Mouse (Mus musculus): ENCODE measurements around the gene Capza1. TPM values are rescaled to one million over a fixed set of nuclear protein-coding genes. Genes with fewer than 3 reads are reported as not detected.
A peak's percentile ranks its signal among the peaks of the same experiment; 100 is the strongest.

The Capza1 gene
- polyA plus RNA-seq, 1 experiment from 2014 or later, result 73.3 TPM

GRCm38 (mm10) chr3:104793871-104794828, 70.2 kb downstream of the Capza1 start:
- Histone ChIP-seq H3K36me3 (ENCODE audit: control insufficient read depth, insufficient read depth) (no peaks in the 10 kb centered on the region), H3K4me3 (ENCODE audit: low read depth, low read length) (no peak overlapping the region), H3K4me2 (ENCODE audit: low read depth, low read length) (no peak overlapping the region), H3K27ac (ENCODE audit: low read length) (peak overlapping the region; percentile 18; the same call in 1 of the 2 replicates), H3K9me3 (replicated peaks; ENCODE audit: control insufficient read depth, low read length) (no peaks in the 10 kb centered on the region), H3K4me1 (ENCODE audit: control insufficient read depth, low read depth, low read length) (peaks cover 20% of the 10 kb centered on the region), H3K27me3 (ENCODE audit: control insufficient read depth, insufficient read depth, low read depth, low read length) (peaks cover 6% of the 10 kb centered on the region), H3K9ac (ENCODE audit: low read depth, low read length) (no peak overlapping the region)
- ATAC-seq (ENCODE audit: low read depth), result peak; percentile 76
- WGBS (ENCODE audit: insufficient replicate concordance), result 44% methylated on average over 20 of the region's 20 CpGs

- 44% methylated on average over 15 of the region's 15 CpGs for WGBS (ENCODE audit: insufficient replicate concordance)
- Histone ChIP-seq H3K27me3 (ENCODE audit: control insufficient read depth, insufficient read depth, low read depth, low read length) (peaks cover 21% of the 10 kb centered on the region), H3K4me1 (ENCODE audit: control insufficient read depth, low read depth, low read length) (peaks cover 20% of the 10 kb centered on the region), H3K36me3 (ENCODE audit: control insufficient read depth, insufficient read depth) (no peaks in the 10 kb centered on the region), H3K9me3 (replicated peaks; ENCODE audit: control insufficient read depth, low read length) (no peaks in the 10 kb centered on the region), H3K4me3 (ENCODE audit: low read depth, low read length) (no peak overlapping the region), H3K4me2 (ENCODE audit: low read depth, low read length) (no peak overlapping the region), H3K9ac (ENCODE audit: low read depth, low read length) (no peak overlapping the region), H3K27ac (ENCODE audit: low read length) (no peak overlapping the region)
- no peak for ATAC-seq (ENCODE audit: low read depth)
Observed at GRCm38 (mm10) chr3:104792360-104793270, 71.7 kb downstream of the Capza1 start.

- H3K4me2 ChIP-seq (ENCODE audit: low read depth, low read length), result no peak overlapping the region
Observed at GRCm38 (mm10) chr3:104791671-104792070, 72.6 kb downstream of the Capza1 start.

GRCm38 (mm10) chr3:104791017-104791416, 73.3 kb downstream of the Capza1 start:
- Histone ChIP-seq H3K4me1 (ENCODE audit: control insufficient read depth, low read depth, low read length) (peaks cover 20% of the 10 kb centered on the region), H3K4me2 (ENCODE audit: low read depth, low read length) (peak overlapping the region; percentile 57; the same call in 1 of the 2 replicates), H3K4me3 (ENCODE audit: low read depth, low read length) (no peak overlapping the region), H3K27ac (ENCODE audit: low read length) (no peak overlapping the region), H3K27me3 (ENCODE audit: control insufficient read depth, insufficient read depth, low read depth, low read length) (peaks cover 22% of the 10 kb centered on the region), H3K9ac (ENCODE audit: low read depth, low read length) (no peak overlapping the region), H3K36me3 (ENCODE audit: control insufficient read depth, insufficient read depth) (no peaks in the 10 kb centered on the region), H3K9me3 (replicated peaks; ENCODE audit: control insufficient read depth, low read length) (no peaks in the 10 kb centered on the region)
- ATAC-seq (ENCODE audit: low read depth), result no peak
- 44% methylated on average over 4 of the region's 4 CpGs for WGBS (ENCODE audit: insufficient replicate concordance)

More at GRCm38 (mm10) chr3:104791671-104792070, 72.6 kb downstream of the Capza1 start:
- no peaks in the 10 kb centered on the region for H3K36me3 ChIP-seq (ENCODE audit: control insufficient read depth, insufficient read depth)
- H3K4me1 ChIP-seq (ENCODE audit: control insufficient read depth, low read depth, low read length), result peaks cover 20% of the 10 kb centered on the region
- no peak for ATAC-seq (ENCODE audit: low read depth)
- no peak overlapping the region for H3K27ac ChIP-seq (ENCODE audit: low read length)
- no peak overlapping the region for H3K9ac ChIP-seq (ENCODE audit: low read depth, low read length)
- WGBS (ENCODE audit: insufficient replicate concordance), result 77% methylated on average over 8 of the region's 8 CpGs
- H3K9me3 ChIP-seq (replicated peaks; ENCODE audit: control insufficient read depth, low read length), result no peaks in the 10 kb centered on the region
- peaks cover 21% of the 10 kb centered on the region for H3K27me3 ChIP-seq (ENCODE audit: control insufficient read depth, insufficient read depth, low read depth, low read length)
- H3K4me3 ChIP-seq (ENCODE audit: low read depth, low read length), result no peak overlapping the region

GRCm38 (mm10) chr3:104790401-104790937, 73.8 kb downstream of the Capza1 start:
- H3K9ac ChIP-seq (ENCODE audit: low read depth, low read length), result no peak overlapping the region
- peaks cover 27% of the 10 kb centered on the region for H3K27me3 ChIP-seq (ENCODE audit: control insufficient read depth, insufficient read depth, low read depth, low read length)
- H3K9me3 ChIP-seq (replicated peaks; ENCODE audit: control insufficient read depth, low read length), result no peaks in the 10 kb centered on the region
- no peaks in the 10 kb centered on the region for H3K36me3 ChIP-seq (ENCODE audit: control insufficient read depth, insufficient read depth)
- peak overlapping the region; percentile 57 for H3K4me3 ChIP-seq (ENCODE audit: low read depth, low read length)
- peaks cover 17% of the 10 kb centered on the region for H3K4me1 ChIP-seq (ENCODE audit: control insufficient read depth, low read depth, low read length)
- no peak overlapping the region for H3K27ac ChIP-seq (ENCODE audit: low read length)
- H3K4me2 ChIP-seq (ENCODE audit: low read depth, low read length), result peak overlapping the region; percentile 57; the same call in 1 of the 2 replicates
- 28% methylated on average over 6 of the region's 6 CpGs for WGBS (ENCODE audit: insufficient replicate concordance)
- ATAC-seq (ENCODE audit: low read depth), result no peak

GRCm38 (mm10) chr3:104789822-104790221, 74.5 kb downstream of the Capza1 start:
- Histone ChIP-seq H3K9ac (ENCODE audit: low read depth, low read length) (0 out of 2 replicates have a peak overlapping the region, but pooled peaks have one; percentile 4), H3K4me1 (ENCODE audit: control insufficient read depth, low read depth, low read length) (peaks cover 17% of the 10 kb centered on the region), H3K27ac (ENCODE audit: low read length) (no peak overlapping the region), H3K4me3 (ENCODE audit: low read depth, low read length) (peak overlapping the region; percentile 57), H3K36me3 (ENCODE audit: control insufficient read depth, insufficient read depth) (no peaks in the 10 kb centered on the region), H3K9me3 (replicated peaks; ENCODE audit: control insufficient read depth, low read length) (no peaks in the 10 kb centered on the region), H3K27me3 (ENCODE audit: control insufficient read depth, insufficient read depth, low read depth, low read length) (peaks cover 27% of the 10 kb centered on the region), H3K4me2 (ENCODE audit: low read depth, low read length) (peak overlapping the region; percentile 57)
- ATAC-seq (ENCODE audit: low read depth), result no peak
- 70% methylated on average over 13 of the region's 13 CpGs for WGBS (ENCODE audit: insufficient replicate concordance)

- 0 out of 2 replicates have a peak, but pooled peaks have one; percentile 2 for ATAC-seq (ENCODE audit: low read depth)
- no peak overlapping the region for H3K27ac ChIP-seq (ENCODE audit: low read length)
- peaks cover 15% of the 10 kb centered on the region for H3K4me1 ChIP-seq (ENCODE audit: control insufficient read depth, low read depth, low read length)
Observed at GRCm38 (mm10) chr3:104789312-104789605, 75.0 kb downstream of the Capza1 start.

GRCm38 (mm10) chr3:104788561-104789311, 75.6 kb downstream of the Capza1 start:
- Histone ChIP-seq H3K27me3 (ENCODE audit: control insufficient read depth, insufficient read depth, low read depth, low read length) (peaks cover 34% of the 10 kb centered on the region), H3K9me3 (replicated peaks; ENCODE audit: control insufficient read depth, low read length) (no peaks in the 10 kb centered on the region), H3K27ac (ENCODE audit: low read length) (no peak overlapping the region), H3K4me3 (ENCODE audit: low read depth, low read length) (peak overlapping the region; percentile 57), H3K9ac (ENCODE audit: low read depth, low read length) (peak overlapping the region; percentile 52), H3K4me1 (ENCODE audit: control insufficient read depth, low read depth, low read length) (peaks cover 10% of the 10 kb centered on the region), H3K36me3 (ENCODE audit: control insufficient read depth, insufficient read depth) (no peaks in the 10 kb centered on the region), H3K4me2 (ENCODE audit: low read depth, low read length) (peak overlapping the region; percentile 57)
- ATAC-seq (ENCODE audit: low read depth), result peak; percentile 86
- WGBS (ENCODE audit: insufficient replicate concordance), result 1% methylated on average over 49 of the region's 52 CpGs

More at GRCm38 (mm10) chr3:104789312-104789605, 75.0 kb downstream of the Capza1 start:
- peaks cover 29% of the 10 kb centered on the region for H3K27me3 ChIP-seq (ENCODE audit: control insufficient read depth, insufficient read depth, low read depth, low read length)
- no peaks in the 10 kb centered on the region for H3K9me3 ChIP-seq (replicated peaks; ENCODE audit: control insufficient read depth, low read length)
- 20% methylated on average over 10 of the region's 10 CpGs for WGBS (ENCODE audit: insufficient replicate concordance)
- H3K4me3 ChIP-seq (ENCODE audit: low read depth, low read length), result peak overlapping the region; percentile 57
- peak overlapping the region; percentile 57 for H3K4me2 ChIP-seq (ENCODE audit: low read depth, low read length)
- no peaks in the 10 kb centered on the region for H3K36me3 ChIP-seq (ENCODE audit: control insufficient read depth, insufficient read depth)
- peak overlapping the region; percentile 52 for H3K9ac ChIP-seq (ENCODE audit: low read depth, low read length)

All from liver, embryonic 16.5 days (tissue).